Mouse (Mus musculus) lung, adult 2 months (tissue): ENCODE measurements around the gene Asah2.

Source experiments
- CTCF ChIP-seq: fragments of 200-500 bp; IDR thresholded peaks from 2 replicates; pipeline ENCODE4 v1.5.1; 2011; ENCODE audit warnings: mild to moderate bottlenecking, low read length, control low read depth; ENCODE audit not compliant: insufficient read depth
- POLR2A ChIP-seq: fragments of 200-500 bp; IDR thresholded peaks from 2 replicates; pipeline ENCODE4 v1.6.1; 2011; ENCODE audit warnings: low read depth, mild to moderate bottlenecking, control low read depth, low read length, borderline replicate concordance; ENCODE audit errors: extremely low read depth

DNA sequence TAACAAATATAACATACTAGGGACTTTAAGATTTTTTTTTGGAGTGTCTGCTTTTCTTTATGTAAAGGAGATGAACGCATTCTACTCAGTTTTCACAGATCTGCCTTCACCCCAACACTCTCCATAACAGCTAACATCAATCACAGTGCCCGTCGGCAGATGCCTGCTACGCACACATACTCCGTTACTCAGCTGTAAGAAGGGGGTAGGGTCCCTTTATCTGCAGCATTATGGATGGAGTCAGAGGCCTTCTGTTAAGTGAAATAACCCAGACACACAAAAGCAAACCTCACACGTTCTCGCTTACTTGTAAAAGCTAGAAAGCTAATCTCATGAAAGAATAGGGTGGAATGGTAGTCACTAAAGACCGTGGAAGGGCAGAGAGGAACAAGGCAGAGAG is 88.3 kb downstream of the Asah2 start:
- TF ChIP-seq POLR2A (no peak), CTCF (no peak)
